Mouse (Mus musculus) spleen, adult 2 months (tissue): ENCODE measurements around the gene Gm26558. TPM values are rescaled to one million over a fixed set of nuclear protein-coding genes. Genes with fewer than 3 reads are reported as not detected.

Experiments
- DNase-seq, 2 experiments: peaks; one replicate each; pipeline versions ENCODE4 v3.0.0 to v3.0.0-alpha.2; 2012 to 2021; ENCODE audit warnings: low spot score in 2 of 2, low read depth in 1 of 2
- H3K27ac ChIP-seq: fragments of 200-500 bp; 2 replicates; pipeline ENCODE4 v1.5.1; 2012; ENCODE audit warnings: low read length, inconsistent platforms; ENCODE audit not compliant: insufficient read depth
- H3K27me3 ChIP-seq: fragments of 200-500 bp; 2 replicates; pipeline ENCODE4 v1.6.1; 2012; ENCODE audit warnings: mild to moderate bottlenecking, moderate library complexity, low read length, inconsistent platforms; ENCODE audit not compliant: control insufficient read depth, insufficient read depth
- H3K36me3 ChIP-seq: fragments of 200-500 bp; 2 replicates; pipeline ENCODE4 v1.6.1; 2012; ENCODE audit warnings: mild to moderate bottlenecking, low read length, inconsistent platforms; ENCODE audit not compliant: control insufficient read depth, insufficient read depth
- H3K4me1 ChIP-seq: fragments of 200-500 bp; 2 replicates; pipeline ENCODE4 v1.6.1; 2011; ENCODE audit warnings: inconsistent platforms; ENCODE audit not compliant: control insufficient read depth, insufficient read depth, insufficient read length
- H3K4me3 ChIP-seq: fragments of 200-500 bp; 2 replicates; pipeline ENCODE4 v1.5.1; 2011; ENCODE audit warnings: mild to moderate bottlenecking, inconsistent platforms; ENCODE audit not compliant: insufficient read depth, insufficient read length; ENCODE audit errors: extremely low read depth
- CTCF ChIP-seq: fragments of 200-500 bp; IDR thresholded peaks from 2 replicates; pipeline ENCODE4 v1.5.1; 2011; ENCODE audit warnings: mild to moderate bottlenecking, inconsistent platforms; ENCODE audit not compliant: insufficient read depth, insufficient read length, insufficient replicate concordance; ENCODE audit errors: extremely low read depth
- POLR2A ChIP-seq: fragments of 200-500 bp; IDR thresholded peaks from 2 replicates; pipeline ENCODE4 v1.6.1; 2011; ENCODE audit warnings: low read depth, low read length, inconsistent platforms
- WGBS: fragments of 180-500 bp; shearing (Covaris S2); methylation state at CpG from one replicate; pipeline ENCODE4 v1.1.7; 2018; 5-methylcytosine and 5-hydroxymethylcytosine counted together
- polyA plus RNA-seq: library from polyadenylated mRNA; depleted of rRNA; stranded (reverse); fragments of >200 nt; gene quantifications from 2 replicates; pipeline ENCODE4 v1.2.3, GENCODE M21; 2012

Gm26558 gene
- polyA plus RNA-seq, 1 experiment: 0.19 TPM

GRCm38 (mm10) chr2:70669241-70669640 lies 7.3 kb upstream of the Gm26558 start:
- H3K4me1 ChIP-seq: peaks cover 18% of the 10 kb centered on the region
- H3K27ac ChIP-seq: peak overlapping the region; percentile 88
- H3K36me3 ChIP-seq: no peaks in the 10 kb centered on the region
- no peaks in the 10 kb centered on the region for H3K27me3 ChIP-seq
- 45% methylated on average over 2 of the region's 2 CpGs for WGBS
- DNase-seq: no peak
- peak overlapping the region; percentile 39 for H3K4me3 ChIP-seq
- TF ChIP-seq CTCF (no peak), POLR2A (no peak)

DNA sequence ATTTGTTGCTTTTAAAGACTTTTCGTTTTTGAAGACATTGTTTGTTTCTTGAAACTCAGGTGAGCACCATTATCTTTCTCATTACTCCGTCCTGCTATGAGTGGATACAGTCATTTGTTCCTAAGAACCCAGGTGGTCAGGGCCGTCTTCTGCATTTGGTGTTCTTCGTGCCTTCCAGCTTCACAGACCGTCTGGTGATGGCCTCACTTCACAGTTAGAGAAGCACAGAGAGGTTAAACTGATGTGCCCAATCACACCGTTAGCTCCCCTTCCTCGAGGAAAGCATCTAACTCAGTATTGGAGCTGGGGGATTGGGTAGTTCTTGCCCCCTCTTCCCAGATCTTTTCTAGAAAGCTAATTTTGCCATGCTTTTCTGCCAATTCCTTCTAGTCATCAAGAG lies 5.1 kb upstream of the Gm26558 start:
- WGBS: 91% methylated on average over 7 of the region's 7 CpGs

GRCm38 (mm10) chr2:70663764-70664163 lies 1.9 kb upstream of the Gm26558 start:
- 71% methylated on average over 5 of the region's 5 CpGs for WGBS
- Histone ChIP-seq H3K4me3 (no peak overlapping the region), H3K27ac (no peak overlapping the region), H3K27me3 (no peaks in the 10 kb centered on the region), H3K36me3 (no peaks in the 10 kb centered on the region), H3K4me1 (peaks cover 10% of the 10 kb centered on the region)
- TF ChIP-seq CTCF: no peak
- TF ChIP-seq POLR2A: no peak
- peak in 1 of 2 experiments; percentile 30 for DNase-seq

More for the DNA sequence above, 5.1 kb upstream of the Gm26558 start:
- Histone ChIP-seq H3K36me3 (no peaks in the 10 kb centered on the region), H3K27me3 (no peaks in the 10 kb centered on the region), H3K27ac (no peak overlapping the region), H3K4me3 (no peak overlapping the region), H3K4me1 (peaks cover 21% of the 10 kb centered on the region)
- no peak for DNase-seq
- TF ChIP-seq POLR2A (no peak), CTCF (no peak)

GRCm38 (mm10) chr2:70660887-70661714 lies 807 bp downstream of the Gm26558 start, which contains the start of gene Gorasp2:
Gene Gorasp2 (plus strand): TSS chr2:70661576.
- H3K4me1 ChIP-seq: peaks cover 3% of the 10 kb centered on the region
- H3K4me3 ChIP-seq: peak within 1 kb of the TSS; percentile 81
- H3K27me3 ChIP-seq: peaks cover 2% of the 10 kb centered on the region; the same call in 1 of the 2 replicates
- TF ChIP-seq CTCF (peak; percentile 78; the same call in 1 of the 2 replicates), POLR2A (peak; percentile 97)
- no peaks in the 10 kb centered on the region for H3K36me3 ChIP-seq
- WGBS: 2% methylated on average over 64 of the region's 64 CpGs
- DNase-seq: peak; percentile 94 to 97
- H3K27ac ChIP-seq: peak within 1 kb of the TSS; percentile 92

DNA sequence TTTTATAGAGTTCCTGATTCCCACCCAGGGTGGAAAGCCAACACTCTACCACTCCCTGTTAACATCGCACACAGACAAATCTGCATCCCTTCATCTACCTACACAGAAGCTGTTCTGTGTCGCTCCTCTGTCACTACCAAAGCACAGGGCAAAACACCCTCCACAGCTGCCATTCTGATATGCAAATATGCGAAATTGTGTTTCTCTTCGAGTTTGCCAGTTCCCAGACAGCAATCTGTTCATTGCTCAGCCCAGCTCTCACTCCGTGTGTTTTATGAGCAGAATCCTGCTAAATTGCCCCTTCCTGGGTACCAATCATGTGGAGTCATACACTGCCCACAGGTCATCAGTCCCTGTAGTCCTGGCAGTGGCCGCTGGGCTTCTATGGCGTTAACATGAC lies 4.8 kb downstream of the Gm26558 start:
- no peak overlapping the region for H3K4me3 ChIP-seq
- no peaks in the 10 kb centered on the region for H3K36me3 ChIP-seq
- 72% methylated on average over 7 of the region's 7 CpGs for WGBS
- H3K27me3 ChIP-seq: peaks cover 2% of the 10 kb centered on the region; the same call in 1 of the 2 replicates
- no peak for TF ChIP-seq POLR2A
- no peak for TF ChIP-seq CTCF
- no peak overlapping the region for H3K27ac ChIP-seq
- DNase-seq: no peak
- no peaks in the 10 kb centered on the region for H3K4me1 ChIP-seq

DNA sequence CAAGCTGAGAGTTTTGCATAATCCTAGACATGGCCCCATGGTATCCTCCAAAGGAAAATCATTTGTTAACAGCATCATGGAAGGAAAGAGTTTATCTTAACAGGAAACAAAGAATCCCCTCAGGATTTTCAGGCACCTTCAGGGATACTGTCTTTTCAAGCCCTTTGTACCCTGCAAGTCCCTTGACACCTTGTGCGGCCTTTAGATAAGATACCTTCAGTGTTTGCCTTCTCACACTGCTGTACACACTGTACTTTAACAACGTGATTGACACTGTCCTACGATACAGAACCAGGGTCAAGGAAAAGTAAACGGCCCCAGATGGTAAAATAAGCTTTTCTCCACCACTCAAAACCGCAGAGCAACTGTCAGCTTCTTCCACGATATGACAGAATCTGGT lies 10.1 kb downstream of the Gm26558 start:
- DNase-seq: no peak
- TF ChIP-seq CTCF (no peak), POLR2A (no peak)
- Histone ChIP-seq H3K4me1 (no peaks in the 10 kb centered on the region), H3K4me3 (no peak overlapping the region), H3K27me3 (no peaks in the 10 kb centered on the region), H3K27ac (no peak overlapping the region), H3K36me3 (no peaks in the 10 kb centered on the region)
- 68% methylated on average over 6 of the region's 6 CpGs for WGBS

GRCm38 (mm10) chr2:70649471-70649870 lies 12.4 kb downstream of the Gm26558 start:
- Histone ChIP-seq H3K4me1 (no peaks in the 10 kb centered on the region), H3K36me3 (no peaks in the 10 kb centered on the region), H3K27me3 (no peaks in the 10 kb centered on the region), H3K27ac (no peak overlapping the region), H3K4me3 (no peak overlapping the region)
- TF ChIP-seq POLR2A (no peak), CTCF (no peak)
- no peak for DNase-seq
- 91% methylated on average over 4 of the region's 4 CpGs for WGBS
